Comparison of ENCODE assay signal across 19 mouse cellular contexts in genomic region chr9:91167871-91168270, GRCm38 (mm10).
A peak's percentile ranks its signal among the peaks of the same experiment; 100 is the strongest.
DNase-seq lines count a peak whose midpoint lies in the region; ATAC-seq and TF ChIP-seq lines count a peak whose summit lies in the region.
"Had no signal": no experiment of that assay in that cellular context is flagged by ENCODE, and none has a peak within 500 bp of the region (broad histone marks: within the 10 kb centered on the region; RNA-seq: fewer than 3 reads in every experiment).

No protein-coding gene starts in this region.

- DNase-seq in forebrain, embryonic 14.5 days (ENCODE audit: low spot score): peak; percentile 10
- no peak for DNase-seq in forebrain, embryonic 11.5 days (ENCODE audit: low spot score)
- DNase-seq in hindbrain, postnatal 0 days (ENCODE audit: low spot score): peak; percentile 26
- DNase-seq in 3134 (ENCODE audit: extremely low read depth, insufficient read length, low spot score): peak; percentile 6
- DNase-seq in brain, embryonic 14.5 days (ENCODE audit: low read depth): peak; percentile 39
- DNase-seq in urinary bladder, postnatal 25 days (ENCODE audit: low spot score): no peak
- DNase-seq: adrenal gland, postnatal 10 days; cerebellum, adult 11-12 months; cerebellum, adult 9-10 months; cerebellum, postnatal 36 days; gastrocnemius, postnatal 10 days; heart, adult 18-20 months; heart, postnatal 10 days; heart, postnatal 4 days; kidney, adult 18-20 months had no signal

- H3K9ac ChIP-seq in forebrain, embryonic 14.5 days (ENCODE audit: low read length): no peak overlapping the region
- no peak overlapping the region for H3K9ac ChIP-seq in forebrain, embryonic 11.5 days (ENCODE audit: low read length)
- no peak overlapping the region for H3K9ac ChIP-seq in hindbrain, postnatal 0 days (replicated peaks; ENCODE audit: low read length)
- no peak overlapping the region for H3K9ac ChIP-seq in hindbrain, embryonic 12.5 days
- H3K9ac ChIP-seq: forebrain, embryonic 13.5 days; intestine, embryonic 15.5 days had no signal

- TF ChIP-seq CTCF in hindbrain, postnatal 0 days (IDR thresholded peaks at IDR 0.05; ENCODE audit: low read depth): no peak
- no peak for TF ChIP-seq CTCF in brain, embryonic 14.5 days (IDR thresholded peaks at IDR 0.05; ENCODE audit: borderline replicate concordance, extremely low read depth, insufficient read depth, insufficient read length)

- H3K4me3 ChIP-seq in forebrain, embryonic 14.5 days (ENCODE audit: low read depth, low read length): no peak overlapping the region
- no peak overlapping the region for H3K4me3 ChIP-seq in forebrain, embryonic 11.5 days (ENCODE audit: low read depth, low read length)
- H3K4me3 ChIP-seq in hindbrain, postnatal 0 days (ENCODE audit: low read length): no peak overlapping the region
- H3K4me3 ChIP-seq in hindbrain, embryonic 12.5 days: no peak overlapping the region
- H3K4me3 ChIP-seq: forebrain, embryonic 13.5 days; heart, embryonic 10.5 days; intestine, embryonic 15.5 days had no signal

- H3K9me3 ChIP-seq in forebrain, embryonic 14.5 days (replicated peaks; ENCODE audit: control insufficient read depth, low read length): no peaks in the 10 kb centered on the region
- no peaks in the 10 kb centered on the region for H3K9me3 ChIP-seq in forebrain, embryonic 11.5 days (ENCODE audit: control insufficient read depth, low read length)
- no peaks in the 10 kb centered on the region for H3K9me3 ChIP-seq in hindbrain, postnatal 0 days (ENCODE audit: low read length)
- H3K9me3 ChIP-seq in hindbrain, embryonic 12.5 days (replicated peaks): no peaks in the 10 kb centered on the region
- H3K9me3 ChIP-seq: forebrain, embryonic 13.5 days; heart, embryonic 10.5 days; intestine, embryonic 15.5 days had no signal

- H3K36me3 ChIP-seq in forebrain, embryonic 14.5 days (ENCODE audit: control insufficient read depth, insufficient read depth, low read length): no peaks in the 10 kb centered on the region
- H3K36me3 ChIP-seq in forebrain, embryonic 11.5 days (ENCODE audit: control insufficient read depth, insufficient read depth, low read length): no peaks in the 10 kb centered on the region
- no peaks in the 10 kb centered on the region for H3K36me3 ChIP-seq in hindbrain, postnatal 0 days (ENCODE audit: insufficient read depth, low read length)
- no peaks in the 10 kb centered on the region for H3K36me3 ChIP-seq in hindbrain, embryonic 12.5 days
- H3K36me3 ChIP-seq: heart, embryonic 10.5 days; intestine, embryonic 15.5 days had no signal

- no peak overlapping the region for H3K27ac ChIP-seq in forebrain, embryonic 14.5 days (ENCODE audit: low read depth, low read length)
- no peak overlapping the region for H3K27ac ChIP-seq in forebrain, embryonic 11.5 days (ENCODE audit: low read depth, low read length)
- H3K27ac ChIP-seq in hindbrain, postnatal 0 days: no peak overlapping the region
- H3K27ac ChIP-seq in hindbrain, embryonic 12.5 days: no peak overlapping the region
- H3K27ac ChIP-seq: forebrain, embryonic 13.5 days; heart, embryonic 10.5 days; intestine, embryonic 15.5 days had no signal

- no peaks in the 10 kb centered on the region for H3K4me1 ChIP-seq in forebrain, embryonic 14.5 days (ENCODE audit: control insufficient read depth, insufficient read depth, low read length)
- H3K4me1 ChIP-seq in forebrain, embryonic 11.5 days (replicated peaks; ENCODE audit: control insufficient read depth, insufficient read depth, low read length): no peaks in the 10 kb centered on the region
- H3K4me1 ChIP-seq in hindbrain, postnatal 0 days (ENCODE audit: insufficient read depth, low read length): no peaks in the 10 kb centered on the region
- no peaks in the 10 kb centered on the region for H3K4me1 ChIP-seq in hindbrain, embryonic 12.5 days
- H3K4me1 ChIP-seq: forebrain, embryonic 13.5 days; heart, embryonic 10.5 days; intestine, embryonic 15.5 days had no signal

- no peak for ATAC-seq in forebrain, embryonic 14.5 days
- ATAC-seq in forebrain, embryonic 11.5 days (replicated peaks; ENCODE audit: low FRiP score): no peak
- no peak for ATAC-seq in hindbrain, postnatal 0 days
- ATAC-seq in hindbrain, embryonic 12.5 days (ENCODE audit: low FRiP score): no peak
- ATAC-seq: forebrain, embryonic 13.5 days; intestine, embryonic 15.5 days had no signal

- no peaks in the 10 kb centered on the region for H3K27me3 ChIP-seq in forebrain, embryonic 14.5 days (replicated peaks; ENCODE audit: control insufficient read depth, insufficient read depth, low read length)
- H3K27me3 ChIP-seq in forebrain, embryonic 11.5 days (ENCODE audit: control insufficient read depth, insufficient read depth, low read length): no peaks in the 10 kb centered on the region
- no peaks in the 10 kb centered on the region for H3K27me3 ChIP-seq in hindbrain, postnatal 0 days (ENCODE audit: insufficient read depth, low read length)
- no peaks in the 10 kb centered on the region for H3K27me3 ChIP-seq in hindbrain, embryonic 12.5 days
- H3K27me3 ChIP-seq: forebrain, embryonic 13.5 days; intestine, embryonic 15.5 days had no signal

- H3K4me2 ChIP-seq in forebrain, embryonic 14.5 days (ENCODE audit: low read length): no peak overlapping the region
- H3K4me2 ChIP-seq in forebrain, embryonic 11.5 days (ENCODE audit: low read depth, low read length, severe bottlenecking): no peak overlapping the region
- no peak overlapping the region for H3K4me2 ChIP-seq in hindbrain, postnatal 0 days (ENCODE audit: low read depth, low read length)
- no peak overlapping the region for H3K4me2 ChIP-seq in hindbrain, embryonic 12.5 days (replicated peaks)
- H3K4me2 ChIP-seq: forebrain, embryonic 13.5 days; intestine, embryonic 15.5 days had no signal

- no peak for TF ChIP-seq POLR2A in brain, embryonic 14.5 days (IDR thresholded peaks at IDR 0.05; ENCODE audit: borderline replicate concordance, extremely low read depth, insufficient read depth, insufficient read length, poor library complexity, severe bottlenecking)

Comparison
In these comparisons a context has a peak if more than half of its experiments do, and no peak if none do; other contexts are left out.
1. DNase-seq: peak in forebrain, embryonic 14.5 days (single experiment), hindbrain, postnatal 0 days (single experiment), 3134 (single experiment) and brain, embryonic 14.5 days (single experiment); none in forebrain, embryonic 11.5 days (single experiment) and urinary bladder, postnatal 25 days (single experiment).